Mouse (Mus musculus): ENCODE data around the gene Dmc1.

Dmc1 gene

DNA sequence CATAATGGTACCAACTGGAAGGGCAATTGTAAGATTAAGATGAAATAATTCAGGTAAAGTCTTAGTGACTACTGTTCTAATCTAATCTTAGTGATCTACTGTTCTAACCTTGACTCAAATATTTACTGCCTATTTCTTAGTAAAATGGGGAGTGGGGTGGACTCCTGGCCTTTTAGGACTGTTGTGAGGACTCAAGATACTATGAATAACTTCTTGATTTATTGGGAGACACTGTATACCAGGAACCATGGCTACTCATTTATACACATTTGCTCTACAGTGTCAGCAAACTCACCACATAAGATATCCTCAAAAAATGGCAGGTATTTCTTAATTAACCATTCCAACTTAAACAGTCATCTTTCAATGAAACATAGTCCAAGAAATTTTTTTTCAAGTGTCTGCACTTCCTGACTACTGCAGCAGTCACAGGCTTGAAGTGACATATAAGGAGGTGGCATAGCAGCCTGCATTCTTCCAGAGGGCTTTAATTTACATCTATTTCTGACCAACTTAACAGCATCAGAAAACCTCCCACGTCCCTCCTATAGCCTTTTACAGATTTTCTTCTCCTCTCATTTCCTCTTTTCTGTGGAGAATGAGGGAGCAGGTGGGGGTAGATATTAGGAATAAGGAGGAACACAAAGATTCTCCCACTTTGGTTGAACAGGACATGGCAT is 29.2 kb downstream of the Dmc1 start:
- no peak for DNase-seq (ENCODE audit: extremely low spot score, low spot score)

DNA sequence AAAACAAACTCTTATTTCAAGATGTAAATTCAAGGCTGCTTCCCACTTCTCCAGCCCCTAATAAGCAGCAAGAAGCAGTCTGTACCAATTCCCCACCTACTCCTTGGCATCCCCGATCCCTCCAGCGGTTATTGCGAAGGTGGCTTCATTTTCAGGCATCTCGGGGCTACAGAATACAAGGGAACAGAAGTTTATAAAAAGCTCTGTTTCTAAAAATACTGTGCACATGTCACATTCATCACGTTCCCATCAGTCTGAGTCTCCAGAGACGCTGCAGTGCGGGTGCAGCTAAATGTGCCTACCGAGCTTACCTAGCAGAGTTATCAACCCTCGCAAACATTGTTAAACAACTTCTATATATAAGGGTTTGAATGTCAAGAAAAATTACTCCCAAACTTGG is 42.5 kb downstream of the Dmc1 start:
- DNase-seq (ENCODE audit: extremely low spot score, low spot score) = no peak

DNA sequence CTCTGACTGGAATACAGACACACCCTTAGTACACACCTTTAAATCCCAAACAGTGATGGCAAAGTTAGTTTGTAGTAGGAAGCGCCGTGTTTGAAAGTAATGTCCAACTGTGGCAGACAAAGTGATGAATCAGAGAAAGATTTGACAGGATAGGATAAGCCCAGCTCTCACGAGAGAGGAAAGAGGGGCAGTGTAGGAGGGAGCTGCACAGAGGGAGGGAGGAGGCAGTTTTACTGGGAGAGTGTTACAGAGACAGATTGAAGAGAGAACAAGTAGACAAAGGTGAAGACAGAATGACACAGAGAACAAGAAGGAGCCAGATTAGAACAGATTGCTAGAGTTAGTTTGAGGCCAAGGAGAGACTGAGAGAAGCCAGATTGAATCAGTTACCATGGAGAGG is 45.3 kb downstream of the Dmc1 start:
- DNase-seq (ENCODE audit: extremely low spot score, low spot score) = no peak

DNA sequence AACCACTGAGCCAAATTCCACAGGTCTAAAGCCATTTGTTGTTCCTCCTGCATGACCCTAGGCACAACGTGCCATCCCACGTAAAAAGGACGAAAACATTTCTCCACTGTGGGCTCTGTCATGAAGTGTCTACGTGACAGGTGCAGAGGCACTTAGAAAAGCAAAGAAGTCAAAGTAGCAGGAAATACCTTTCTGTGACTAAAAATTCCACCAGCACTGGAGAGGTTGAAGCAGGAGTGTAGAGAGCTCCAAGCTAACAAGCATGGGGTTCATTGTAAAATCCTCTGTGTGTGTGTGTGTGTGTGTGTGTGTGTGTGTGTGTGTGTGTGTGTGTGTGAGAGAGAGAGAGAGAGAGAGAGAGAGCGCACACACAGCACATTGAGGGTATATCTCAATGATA is 52.3 kb downstream of the Dmc1 start:
- no peak for DNase-seq (ENCODE audit: extremely low spot score, low spot score)

DNA sequence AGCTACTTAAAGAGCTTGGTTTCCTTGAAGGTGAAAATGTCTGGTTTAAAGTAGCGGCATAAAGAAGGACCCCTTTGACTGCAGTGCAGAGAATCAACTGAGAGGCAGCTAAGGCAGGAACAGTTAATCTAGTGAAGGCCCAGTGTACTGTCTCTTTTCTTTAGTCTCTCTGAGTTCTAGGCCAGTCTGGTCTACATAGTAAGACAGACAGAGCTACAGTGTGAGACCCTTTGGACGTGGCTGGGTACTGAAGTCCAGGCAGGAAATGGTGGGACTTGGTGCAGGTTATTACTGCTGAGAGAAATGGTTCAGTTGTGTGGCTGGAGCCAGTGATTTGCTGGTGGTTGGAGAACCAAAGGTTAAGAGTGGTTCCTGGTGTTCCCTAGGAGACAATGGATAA is 56.7 kb downstream of the Dmc1 start:
- no peak for DNase-seq (ENCODE audit: extremely low spot score, low spot score)

DNA sequence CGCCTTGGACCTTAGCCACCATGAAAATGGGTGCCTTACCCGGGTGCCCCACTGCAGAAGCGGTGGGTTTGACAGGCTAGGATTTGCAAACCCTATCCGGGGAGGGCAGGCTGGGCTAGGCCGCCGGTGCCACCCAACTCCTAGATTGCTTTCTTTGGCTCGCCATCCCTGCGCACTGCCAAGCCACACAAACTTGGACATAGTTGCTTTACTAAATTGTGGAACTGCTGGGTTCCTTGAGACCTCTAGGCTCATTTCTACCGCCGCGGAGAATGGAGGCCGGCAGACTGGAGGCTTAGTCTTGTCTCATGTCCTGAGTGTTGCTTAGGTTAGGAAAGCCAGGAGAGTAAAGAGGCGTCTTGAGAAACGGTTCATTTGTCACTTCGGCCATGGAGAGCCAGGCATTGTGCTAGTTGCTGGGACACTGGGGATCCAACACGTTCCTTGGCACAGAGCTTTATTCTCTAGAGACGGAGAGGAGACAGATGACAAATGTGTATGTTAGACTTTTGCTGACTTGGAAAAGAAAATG is 57.6 kb downstream of the Dmc1 start:
- DNase-seq (ENCODE audit: extremely low spot score, low spot score) = no peak

DNA sequence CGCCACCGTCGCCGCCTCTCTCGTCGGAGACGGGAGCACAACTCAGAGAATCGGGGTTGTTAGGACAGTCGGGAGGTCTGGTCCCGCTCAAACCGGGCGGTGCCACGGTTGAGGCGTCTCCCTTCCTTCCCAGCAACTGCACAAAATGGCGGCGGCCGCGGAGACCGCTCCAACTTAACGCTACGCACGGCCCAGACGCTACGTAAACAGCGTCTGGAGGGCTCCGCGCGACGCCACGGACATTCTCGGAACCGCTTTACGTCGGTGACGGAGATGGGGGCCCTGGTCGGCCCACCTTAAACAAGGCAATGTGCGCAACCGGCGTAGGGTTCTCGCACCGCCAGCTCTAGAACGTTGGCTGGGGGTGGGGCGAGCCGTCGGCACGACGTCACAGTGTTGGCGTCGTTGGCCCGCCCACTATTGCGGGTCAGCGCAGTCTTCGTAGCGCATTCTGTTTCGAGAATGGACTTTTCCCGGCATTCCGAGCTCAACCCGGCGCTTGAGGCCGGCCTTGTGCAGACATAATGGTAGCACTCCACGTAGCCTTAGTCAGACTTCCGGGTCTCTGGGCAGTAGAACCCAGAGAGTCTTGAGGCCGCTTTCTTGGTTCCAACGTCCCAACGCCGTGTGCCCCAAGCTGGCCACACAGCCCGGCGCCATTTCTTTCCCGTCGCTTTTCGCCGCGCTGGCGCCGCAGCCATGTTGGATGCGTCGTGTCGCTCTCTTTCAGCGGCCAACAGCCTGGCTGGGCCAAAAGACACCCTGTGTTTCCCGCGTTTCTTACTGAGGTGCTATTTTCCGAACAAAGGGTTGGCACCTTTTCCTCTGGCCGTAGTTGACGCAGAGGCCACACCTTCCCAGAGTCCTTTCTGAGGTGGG is 58.3 kb downstream of the Dmc1 start, which contains the start of gene Ddx17:
Ddx17 (minus strand) TSS at position 332 of the 879 bp plus-strand sequence.
- peak; percentile 100 for DNase-seq (ENCODE audit: extremely low spot score, low spot score)

DNA sequence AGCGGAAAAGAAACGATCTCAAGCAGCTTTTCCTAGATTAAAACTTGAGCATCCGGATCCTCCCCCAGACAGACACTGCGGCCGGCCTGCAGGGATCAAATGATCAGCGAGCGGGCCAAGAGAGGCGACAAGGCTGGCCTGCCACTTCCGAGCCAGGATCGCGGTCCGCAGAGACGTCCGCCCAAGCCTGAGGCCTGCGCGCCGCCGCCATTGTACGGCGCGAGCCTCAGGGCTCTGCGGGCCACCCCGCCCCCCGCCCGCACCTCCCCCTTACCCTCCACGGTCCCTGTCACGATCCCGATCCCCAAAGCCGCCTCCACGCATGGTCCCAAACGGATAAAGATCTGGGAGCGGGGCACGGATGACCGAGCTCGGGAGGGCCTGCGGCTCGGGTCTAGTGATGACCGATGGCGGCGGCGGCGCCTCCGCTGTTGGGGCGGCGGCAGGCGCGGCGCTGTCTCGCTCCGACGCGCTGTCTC is 58.9 kb downstream of the Dmc1 start:
- no peak for DNase-seq (ENCODE audit: extremely low spot score, low spot score)

DNA sequence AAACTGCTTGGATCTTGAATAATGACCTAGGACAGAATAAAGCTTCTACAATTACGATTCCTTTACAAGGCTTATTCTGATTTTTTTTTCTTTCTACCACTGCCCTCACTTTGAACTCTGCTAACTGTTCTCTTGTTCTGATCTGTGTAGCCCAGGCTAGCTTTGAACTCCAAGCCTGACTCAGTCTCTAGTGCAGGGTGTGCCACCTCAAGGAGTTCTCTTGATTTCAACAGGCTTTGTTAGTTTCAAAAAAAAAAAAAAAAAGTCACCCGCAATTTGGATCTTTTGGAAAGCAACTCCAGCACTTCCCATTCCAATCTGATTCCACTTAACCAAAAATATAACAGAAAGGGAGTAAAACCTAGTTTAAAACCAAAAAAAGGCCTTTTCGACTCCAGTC is 59.4 kb downstream of the Dmc1 start:
- no peak for DNase-seq (ENCODE audit: extremely low spot score, low spot score)

DNA sequence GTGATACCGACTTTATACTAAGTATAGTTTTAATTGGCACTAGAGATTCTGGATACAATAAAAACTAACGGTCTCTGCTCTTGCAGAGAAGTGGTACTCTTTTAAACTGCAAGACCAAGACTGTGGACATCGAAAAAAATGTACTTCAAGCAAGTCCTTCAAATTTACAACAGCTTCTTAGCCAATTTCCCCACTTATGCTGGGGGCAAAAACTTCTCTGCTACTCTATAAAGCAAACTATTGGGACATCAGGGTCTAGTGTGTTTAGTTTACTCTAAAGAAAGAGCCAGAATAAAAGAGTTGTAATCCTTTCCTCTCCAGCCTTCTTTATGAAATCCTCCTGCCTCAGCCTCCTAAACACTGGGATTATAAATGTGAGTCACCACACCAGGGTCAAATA is 60.9 kb downstream of the Dmc1 start:
- no peak for DNase-seq (ENCODE audit: extremely low spot score, low spot score)

DNA sequence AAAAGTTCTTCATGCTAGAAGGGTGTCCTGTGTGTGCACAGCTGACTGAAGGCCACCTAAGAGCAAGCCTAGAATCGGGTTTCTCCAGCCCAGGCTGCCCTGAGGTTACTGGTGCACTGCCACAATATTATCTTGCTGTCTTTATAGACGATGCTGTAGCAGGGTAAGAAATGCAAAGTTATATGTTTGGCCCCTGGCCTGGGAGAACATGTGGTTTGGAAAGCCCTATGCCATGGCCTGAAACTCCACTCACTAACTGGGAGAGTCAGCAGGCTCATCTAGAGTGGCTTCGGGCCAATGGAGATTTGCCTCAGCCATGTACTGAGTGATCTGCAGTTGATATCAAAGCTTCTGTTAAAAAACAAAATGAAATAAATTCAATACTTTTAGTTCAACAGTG is 71.1 kb downstream of the Dmc1 start:
- DNase-seq (ENCODE audit: extremely low spot score, low spot score) = no peak

DNA sequence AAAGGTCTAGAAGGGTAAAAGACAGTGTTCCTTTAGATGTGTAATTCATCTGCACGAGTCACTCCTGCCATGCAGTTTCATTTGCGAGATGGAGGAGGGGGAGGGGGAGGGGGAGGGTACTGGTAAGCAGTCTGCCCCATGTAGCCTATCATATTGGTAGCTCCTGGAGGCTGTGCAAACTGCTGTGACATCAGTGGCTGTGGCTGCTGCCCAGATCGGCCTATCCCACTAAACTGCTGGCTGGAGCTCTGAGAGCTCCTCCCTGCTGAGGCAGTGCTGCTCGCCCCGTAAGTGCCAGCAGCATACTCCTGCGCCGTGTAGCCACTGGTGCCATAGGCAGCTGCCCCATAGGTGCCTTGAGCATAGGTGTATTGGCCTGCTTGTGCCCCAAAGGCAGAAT is 75.0 kb downstream of the Dmc1 start:
- no peak for DNase-seq (ENCODE audit: extremely low spot score, low spot score)

DNA sequence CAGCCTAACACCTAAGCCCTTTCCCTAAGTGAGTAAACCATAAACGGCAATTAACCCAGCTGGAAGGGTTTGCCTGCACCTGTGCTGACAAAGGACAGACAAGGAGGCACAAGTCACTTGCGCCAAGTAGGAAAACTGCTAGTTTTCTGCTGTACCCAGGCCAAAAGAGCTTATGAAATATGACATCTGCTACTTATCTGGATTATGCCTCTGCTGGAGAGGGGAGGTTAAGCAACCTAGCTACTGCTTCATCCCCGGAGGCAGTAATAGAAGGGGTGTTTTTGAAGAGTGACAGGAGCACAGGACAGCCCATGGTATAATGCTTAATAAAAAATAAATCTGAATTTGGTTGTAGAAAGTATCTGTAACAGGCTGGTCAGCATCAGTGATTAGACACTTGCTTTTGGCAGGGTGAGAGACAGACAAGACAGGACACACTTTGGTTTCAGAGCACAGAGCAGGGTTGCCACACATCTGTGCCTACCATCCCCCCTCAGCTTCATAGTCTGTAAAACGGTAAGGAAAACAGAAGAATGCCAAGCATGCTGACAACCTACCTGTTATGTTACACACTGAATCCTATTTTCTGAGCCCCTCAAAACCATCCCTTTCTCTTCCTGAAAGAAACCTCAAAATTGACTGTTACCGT is 76.8 kb downstream of the Dmc1 start:
- peak; percentile 13 for DNase-seq (ENCODE audit: extremely low spot score, low spot score)

DNA sequence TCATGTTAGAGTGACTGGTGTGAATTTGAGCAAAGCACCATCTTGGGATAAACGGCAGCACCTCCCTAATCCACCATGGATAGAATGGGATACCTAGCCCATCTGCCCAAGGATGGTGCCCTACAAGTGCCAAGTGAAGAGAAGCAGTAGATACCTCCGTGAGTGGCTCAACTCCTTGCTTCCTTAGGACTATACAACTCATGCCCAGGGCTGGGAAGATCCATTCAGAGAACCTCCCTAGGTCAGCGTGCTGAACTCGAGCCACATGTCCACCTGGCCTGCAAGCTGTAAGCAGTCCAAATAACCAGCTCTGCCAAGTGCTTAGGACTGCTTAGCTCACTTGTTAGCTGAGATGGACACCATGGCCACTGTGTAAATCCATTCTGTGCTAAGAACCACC is 77.7 kb downstream of the Dmc1 start:
- peak; percentile 34 for DNase-seq (ENCODE audit: extremely low spot score, low spot score)

DNA sequence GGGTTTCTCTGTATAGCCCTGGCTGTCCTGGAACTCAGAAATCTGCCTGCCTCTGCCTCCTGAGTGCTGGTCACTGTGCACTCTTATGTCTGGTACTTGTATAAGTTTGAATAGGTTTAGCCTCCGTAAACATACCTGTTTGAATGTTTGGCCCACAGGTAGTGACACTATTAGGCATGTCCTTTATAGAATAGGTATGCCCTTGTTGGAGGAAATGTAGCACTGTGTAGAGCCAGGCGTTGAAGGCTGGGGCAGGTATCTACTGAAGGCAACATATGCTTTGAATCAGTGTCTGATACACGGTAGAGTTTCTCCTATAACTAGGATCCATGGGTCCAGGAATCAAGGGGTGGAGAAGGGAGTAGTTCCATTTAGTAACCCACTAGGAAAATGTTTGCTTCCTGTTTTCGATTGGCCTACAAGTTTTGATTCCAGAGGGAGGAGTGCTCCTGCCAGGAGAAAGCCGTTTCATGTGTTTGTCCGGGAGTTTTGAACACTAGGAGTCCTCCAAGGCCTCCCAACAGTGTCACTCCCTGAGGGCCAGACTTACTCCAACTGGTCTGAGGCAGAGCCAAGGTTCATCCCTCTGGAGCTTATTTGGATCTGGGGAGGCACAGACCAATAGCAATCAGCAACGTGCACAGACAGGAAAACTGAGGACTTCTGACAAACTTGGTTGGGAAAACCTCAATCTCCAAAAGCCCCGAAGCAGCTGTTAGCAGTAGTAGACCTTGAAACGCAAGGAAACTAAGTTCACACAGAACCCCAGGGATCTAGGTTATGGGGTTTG is 78.7 kb downstream of the Dmc1 start:
- DNase-seq (ENCODE audit: extremely low spot score, low spot score) = no peak

DNA sequence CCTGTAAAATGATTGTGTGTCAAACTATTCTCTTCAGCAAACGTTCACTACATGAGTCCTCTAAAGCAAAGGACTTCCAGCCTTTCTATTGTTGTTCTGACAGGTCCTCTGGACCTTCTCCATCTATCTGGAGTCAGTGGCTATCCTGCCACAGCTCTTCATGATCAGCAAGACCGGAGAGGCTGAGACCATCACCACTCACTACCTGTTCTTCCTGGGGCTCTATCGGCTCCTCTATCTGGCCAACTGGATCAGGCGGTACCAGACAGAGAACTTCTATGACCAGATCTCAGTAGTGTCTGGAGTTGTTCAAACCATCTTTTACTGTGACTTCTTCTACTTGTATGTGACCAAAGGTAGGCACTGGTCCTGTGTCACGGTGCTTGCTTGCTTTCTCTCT is 79.3 kb downstream of the Dmc1 start:
- no peak for DNase-seq (ENCODE audit: extremely low spot score, low spot score)

DNA sequence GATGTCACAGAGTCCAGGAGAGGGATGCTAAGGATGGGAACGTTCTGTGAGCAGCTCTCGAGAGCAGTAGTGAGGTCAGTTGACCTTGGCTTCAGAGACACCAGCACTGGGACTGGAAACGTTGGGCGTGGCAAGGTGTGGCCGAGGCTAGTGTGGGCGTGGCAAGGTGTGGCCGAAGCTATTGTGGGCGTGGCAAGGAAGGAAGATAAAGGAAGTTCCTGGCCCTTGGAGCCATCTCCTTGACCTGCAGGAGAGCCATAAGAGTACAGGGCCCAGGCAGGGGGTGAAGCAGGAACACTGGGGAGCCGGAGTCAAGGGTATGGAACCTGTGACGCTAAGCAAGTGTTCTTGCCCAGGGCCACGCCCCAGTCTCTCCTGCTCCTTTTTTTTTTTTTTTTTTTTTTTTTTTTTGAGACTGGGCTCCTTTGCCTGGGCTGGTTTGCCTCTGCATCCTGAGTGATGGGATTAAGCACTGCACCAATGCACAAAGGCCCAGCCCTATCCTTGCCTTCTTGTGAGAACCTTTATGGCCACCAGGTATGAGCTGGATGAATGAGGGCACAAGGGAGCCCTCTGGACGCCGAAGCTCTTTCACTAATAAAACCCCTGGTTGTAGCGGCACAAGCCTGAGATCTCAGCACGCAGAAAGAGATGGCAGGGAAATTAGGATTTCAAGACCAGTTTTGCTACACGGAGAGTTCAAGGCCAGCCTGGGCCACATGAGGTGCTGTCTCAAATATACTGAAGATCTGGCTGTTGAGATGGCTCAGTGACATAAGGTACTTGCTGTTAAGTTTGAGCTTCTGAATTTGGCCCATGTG is 85.3 kb downstream of the Dmc1 start:
- no peak for DNase-seq (ENCODE audit: extremely low spot score, low spot score)

DNA sequence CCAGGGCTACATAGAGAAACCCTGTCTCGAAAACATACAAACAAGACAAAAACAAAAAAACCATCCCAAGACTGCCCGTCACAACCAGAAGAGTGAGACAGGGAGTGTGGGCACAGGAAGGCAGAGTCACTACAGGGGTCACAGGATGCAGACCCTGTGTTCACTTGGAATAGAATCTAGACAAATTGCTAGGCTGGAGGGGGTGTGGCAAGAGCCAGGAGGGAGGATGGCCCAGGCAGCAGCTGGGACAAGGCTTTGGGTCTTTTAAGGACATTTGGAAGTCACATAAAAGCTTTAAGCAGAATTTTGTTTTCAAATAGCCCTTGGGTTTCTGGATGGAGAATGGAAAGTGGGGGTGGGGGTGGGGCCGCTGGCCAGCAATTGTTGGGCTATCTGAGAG is 86.3 kb downstream of the Dmc1 start:
- no peak for DNase-seq (ENCODE audit: extremely low spot score, low spot score)

DNA sequence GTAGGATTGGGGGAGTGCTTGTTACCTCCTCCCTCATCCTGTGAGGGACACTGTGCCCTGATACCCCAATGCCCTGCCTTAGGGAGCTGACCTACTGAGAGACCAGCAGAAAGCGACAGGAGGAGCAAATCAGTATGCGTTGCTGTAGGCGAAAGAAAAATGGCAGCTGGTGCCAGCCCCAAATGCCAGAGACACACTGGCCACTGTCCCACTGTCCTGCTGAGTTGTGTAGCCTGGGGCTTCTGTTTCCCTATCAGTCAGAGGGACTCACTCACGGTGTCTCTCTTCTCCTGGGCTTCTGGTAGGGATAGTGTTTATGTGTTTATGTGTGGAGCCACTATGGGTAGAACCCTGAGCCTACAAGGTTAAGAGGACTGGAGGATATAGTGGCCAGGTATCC is 87.2 kb downstream of the Dmc1 start:
- DNase-seq (ENCODE audit: extremely low spot score, low spot score) = no peak
